Mouse (Mus musculus): ENCODE data around the gene Abtb1. TPM values are rescaled to one million over a fixed set of nuclear protein-coding genes. Genes with fewer than 3 reads are reported as not detected.

Abtb1 gene
- 40.7 and 42.4 TPM in 2 replicates for polyA plus RNA-seq (2014; fragmentation: Nextera tagmentation; extraction: Ambion mirVana)

DNA sequence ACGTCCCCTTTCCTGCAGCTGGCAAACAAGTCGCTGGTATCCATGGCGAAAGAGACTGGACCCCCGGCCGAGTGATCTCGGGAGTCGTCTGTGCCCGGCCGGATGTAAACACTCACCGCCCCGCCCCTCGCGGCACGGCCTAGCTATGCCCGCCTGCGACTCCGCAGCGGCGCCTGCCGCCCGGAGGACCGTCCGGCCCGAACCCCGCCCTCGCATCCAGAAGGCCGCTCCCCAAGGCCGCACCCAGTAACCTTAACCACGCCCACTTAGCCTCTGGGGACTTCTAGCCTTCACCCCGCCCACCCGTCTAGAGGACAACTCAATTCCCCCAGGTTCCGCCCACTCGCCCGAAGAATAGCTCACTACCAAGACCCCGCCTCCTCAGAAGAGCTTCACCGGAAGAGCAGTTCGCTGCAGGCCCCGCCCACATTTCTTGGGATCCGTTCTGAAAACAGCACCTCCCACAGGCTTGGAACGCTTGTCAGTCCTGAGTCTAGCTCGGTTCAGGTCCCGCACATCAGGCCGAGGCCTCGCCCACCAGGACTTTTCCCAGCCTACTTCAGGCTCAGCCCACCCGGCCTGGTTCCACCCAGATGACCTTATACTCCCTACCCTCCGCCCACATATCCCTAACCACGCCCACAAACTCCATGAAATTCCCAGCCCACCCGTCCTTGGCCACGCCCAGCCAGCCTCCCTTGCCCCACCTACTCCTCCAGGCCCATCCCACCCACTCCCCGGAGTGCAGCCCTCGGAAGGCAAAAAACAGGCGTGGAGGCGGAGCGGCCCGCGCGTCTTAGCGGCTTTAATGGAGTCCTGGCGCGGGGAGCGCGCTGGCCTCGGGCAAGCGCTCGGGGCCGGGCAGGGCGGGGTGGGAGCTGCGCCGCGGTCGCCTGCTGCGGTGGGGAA, at the start of gene Abtb1:
Gene Abtb1, minus strand, starts transcription at position 204 of the 909 bp plus-strand sequence.
- peak; percentile 94 for ATAC-seq (ENCODE audit: low read depth)
- Histone ChIP-seq H3K4me3 (ENCODE audit: low read depth, low read length) (peak within 1 kb of the TSS; percentile 69), H3K9me3 (ENCODE audit: control insufficient read depth, low read length) (no peaks in the 10 kb centered on the region), H3K4me2 (ENCODE audit: low read depth, low read length) (peak within 1 kb of the TSS; percentile 80), H3K36me3 (ENCODE audit: control insufficient read depth, insufficient read depth, low read length) (peaks cover 33% of the 10 kb centered on the region), H3K9ac (replicated peaks; ENCODE audit: low read depth, low read length) (peak within 1 kb of the TSS; percentile 82), H3K4me1 (ENCODE audit: control insufficient read depth, insufficient read depth, low read length) (peaks cover 17% of the 10 kb centered on the region), H3K27ac (ENCODE audit: low read depth, low read length) (peak within 1 kb of the TSS; percentile 83), H3K27me3 (ENCODE audit: control insufficient read depth, insufficient read depth, low read length) (no peaks in the 10 kb centered on the region)
- under 1% methylated on average over 66 of the region's 72 CpGs for whole genome bisulfite sequencing

DNA sequence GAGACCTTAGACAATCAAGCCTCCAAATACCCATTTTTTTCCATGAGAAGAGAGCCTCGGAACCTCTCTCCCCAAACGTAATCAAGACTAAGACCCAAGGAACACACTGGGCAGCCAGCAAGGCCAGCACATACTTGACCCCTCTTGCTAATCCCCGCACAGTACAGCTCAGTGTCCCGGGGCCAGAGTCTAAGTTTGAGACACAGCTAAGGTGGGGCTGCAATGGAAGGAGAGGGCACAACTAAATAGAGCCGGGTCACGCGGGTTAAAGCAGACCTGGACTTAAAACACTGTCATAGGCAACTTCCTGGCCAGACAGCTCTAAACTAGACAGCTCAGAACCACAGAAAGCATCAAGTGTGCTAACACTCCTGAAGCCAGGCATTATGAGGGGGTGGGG, 49.0 kb upstream of the Abtb1 start:
- Histone ChIP-seq H3K9me3 (ENCODE audit: control insufficient read depth, low read length) (no peaks in the 10 kb centered on the region), H3K9ac (replicated peaks; ENCODE audit: low read depth, low read length) (no peak overlapping the region), H3K27ac (ENCODE audit: low read depth, low read length) (no peak overlapping the region), H3K4me3 (ENCODE audit: low read depth, low read length) (no peak overlapping the region), H3K36me3 (ENCODE audit: control insufficient read depth, insufficient read depth, low read length) (peaks cover 18% of the 10 kb centered on the region; the same call in 1 of the 2 replicates), H3K4me2 (ENCODE audit: low read depth, low read length) (no peak overlapping the region), H3K27me3 (ENCODE audit: control insufficient read depth, insufficient read depth, low read length) (no peaks in the 10 kb centered on the region), H3K4me1 (ENCODE audit: control insufficient read depth, insufficient read depth, low read length) (no peaks in the 10 kb centered on the region)
- no peak for ATAC-seq (ENCODE audit: low read depth)
- WGBS: 96% methylated on average over 7 of the region's 7 CpGs

DNA sequence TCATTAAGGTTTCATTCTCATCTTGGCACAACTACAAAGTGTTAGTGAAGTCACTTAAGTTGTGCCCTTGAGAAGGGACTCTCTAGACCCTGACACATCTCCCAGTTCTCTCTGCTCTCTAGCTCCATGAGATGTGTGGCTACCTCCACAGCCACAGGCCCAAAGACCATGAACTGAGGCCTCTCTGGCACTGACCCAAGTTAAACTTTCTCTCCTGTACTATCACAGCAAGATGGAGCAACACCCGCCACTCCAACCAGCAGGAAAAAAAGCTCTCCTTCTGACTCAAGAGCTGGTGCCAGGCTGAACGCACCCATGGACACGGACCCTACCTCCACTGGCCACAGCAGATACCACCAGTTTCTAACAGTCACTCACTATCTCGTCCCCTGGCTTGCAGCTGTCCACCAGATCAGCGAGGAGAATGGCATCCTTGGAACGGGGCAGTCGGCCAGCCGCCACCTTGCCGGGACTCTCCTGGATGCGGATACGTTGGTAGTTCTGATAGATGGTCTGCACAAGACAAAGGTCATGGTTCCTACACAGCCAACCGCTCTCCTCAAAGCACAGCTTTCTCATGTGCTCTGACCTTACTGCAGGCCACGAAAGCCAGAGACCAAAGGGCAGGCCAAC, 47.7 kb upstream of the Abtb1 start:
- WGBS: 91% methylated on average over 13 of the region's 13 CpGs
- H3K4me1 ChIP-seq (ENCODE audit: control insufficient read depth, insufficient read depth, low read length): no peaks in the 10 kb centered on the region
- ATAC-seq (ENCODE audit: low read depth): no peak
- H3K27me3 ChIP-seq (ENCODE audit: control insufficient read depth, insufficient read depth, low read length): no peaks in the 10 kb centered on the region
- peaks cover 18% of the 10 kb centered on the region; the same call in 1 of the 2 replicates for H3K36me3 ChIP-seq (ENCODE audit: control insufficient read depth, insufficient read depth, low read length)
- no peak overlapping the region for H3K27ac ChIP-seq (ENCODE audit: low read depth, low read length)
- no peak overlapping the region for H3K9ac ChIP-seq (replicated peaks; ENCODE audit: low read depth, low read length)
- H3K9me3 ChIP-seq (ENCODE audit: control insufficient read depth, low read length): no peaks in the 10 kb centered on the region
- no peak overlapping the region for H3K4me3 ChIP-seq (ENCODE audit: low read depth, low read length)
- no peak overlapping the region for H3K4me2 ChIP-seq (ENCODE audit: low read depth, low read length)

DNA sequence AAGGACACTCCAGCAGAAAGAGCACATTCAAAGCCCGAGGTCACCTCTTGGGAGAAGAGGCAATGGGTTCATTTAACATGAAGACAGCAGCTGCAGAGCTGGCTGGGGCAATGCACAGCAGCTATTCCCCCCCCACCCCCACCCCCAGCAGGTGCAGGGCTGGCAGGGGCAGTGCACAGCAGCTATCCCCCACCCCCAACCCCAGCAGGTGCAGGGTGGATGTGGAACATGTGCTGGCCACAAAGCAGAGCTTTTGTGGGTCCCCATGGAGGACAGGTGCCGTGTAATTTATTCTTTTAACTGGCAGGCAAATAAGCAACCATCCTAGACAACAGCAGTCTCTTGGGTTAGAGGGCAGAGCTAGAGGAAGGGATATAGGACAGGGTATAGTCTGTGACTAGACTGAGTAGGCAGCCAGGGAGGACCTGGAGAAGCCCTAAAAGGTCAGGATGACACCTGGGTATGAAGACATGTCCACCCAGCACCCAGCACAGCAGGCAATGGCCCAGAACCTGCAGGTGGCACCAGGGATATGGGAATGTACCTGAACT, 44.7 kb upstream of the Abtb1 start:
- Histone ChIP-seq H3K27me3 (ENCODE audit: control insufficient read depth, insufficient read depth, low read length) (no peaks in the 10 kb centered on the region), H3K27ac (ENCODE audit: low read depth, low read length) (no peak overlapping the region), H3K9me3 (ENCODE audit: control insufficient read depth, low read length) (no peaks in the 10 kb centered on the region), H3K36me3 (ENCODE audit: control insufficient read depth, insufficient read depth, low read length) (peaks cover 17% of the 10 kb centered on the region; the same call in 1 of the 2 replicates), H3K4me3 (ENCODE audit: low read depth, low read length) (no peak overlapping the region), H3K9ac (replicated peaks; ENCODE audit: low read depth, low read length) (no peak overlapping the region), H3K4me1 (ENCODE audit: control insufficient read depth, insufficient read depth, low read length) (no peaks in the 10 kb centered on the region), H3K4me2 (ENCODE audit: low read depth, low read length) (no peak overlapping the region)
- WGBS: 16% methylated on average over 2 of the region's 2 CpGs
- peak; percentile 75 for ATAC-seq (ENCODE audit: low read depth)

DNA sequence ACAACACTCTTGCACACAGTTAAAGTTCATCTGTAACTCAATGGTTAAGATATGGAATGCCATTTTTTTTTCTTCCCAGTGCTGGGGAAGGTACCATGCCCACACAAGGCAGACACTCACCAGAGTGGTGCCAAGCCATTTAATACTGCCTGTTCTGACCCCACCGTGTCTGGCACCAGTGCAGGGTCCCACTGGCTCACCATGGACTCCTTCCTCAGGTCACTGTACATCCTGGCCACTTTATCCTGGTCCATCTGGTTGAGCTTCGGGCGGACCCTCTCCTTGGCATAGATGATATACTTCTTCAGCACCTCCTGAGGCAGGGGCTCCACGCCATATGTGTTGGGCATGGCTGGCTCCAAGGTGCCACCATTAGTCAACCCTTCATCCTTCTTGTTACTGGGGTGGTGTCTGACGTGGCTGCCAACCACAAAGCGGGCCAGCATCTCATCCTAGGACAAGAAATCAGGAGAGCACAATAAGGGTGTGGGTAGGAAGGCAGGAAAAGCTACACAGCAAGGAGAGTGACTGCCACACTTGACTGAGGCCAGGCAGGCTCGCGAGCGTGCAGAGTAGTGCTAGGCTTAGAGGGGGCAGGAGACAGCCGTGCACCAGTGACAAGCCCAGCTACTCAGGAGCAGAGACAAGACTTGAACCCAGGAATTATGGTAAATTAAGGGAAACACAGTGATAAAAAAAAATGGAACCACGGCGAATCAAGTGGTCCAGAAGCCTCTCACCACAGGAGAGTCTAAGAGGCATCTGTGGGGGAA, 44.0 kb upstream of the Abtb1 start:
- Histone ChIP-seq H3K27me3 (ENCODE audit: control insufficient read depth, insufficient read depth, low read length) (no peaks in the 10 kb centered on the region), H3K36me3 (ENCODE audit: control insufficient read depth, insufficient read depth, low read length) (peaks cover 17% of the 10 kb centered on the region; the same call in 1 of the 2 replicates), H3K4me2 (ENCODE audit: low read depth, low read length) (no peak overlapping the region), H3K4me1 (ENCODE audit: control insufficient read depth, insufficient read depth, low read length) (no peaks in the 10 kb centered on the region), H3K9me3 (ENCODE audit: control insufficient read depth, low read length) (no peaks in the 10 kb centered on the region), H3K9ac (replicated peaks; ENCODE audit: low read depth, low read length) (no peak overlapping the region), H3K4me3 (ENCODE audit: low read depth, low read length) (no peak overlapping the region), H3K27ac (ENCODE audit: low read depth, low read length) (no peak overlapping the region)
- 71% methylated on average over 12 of the region's 12 CpGs for WGBS
- no peak for ATAC-seq (ENCODE audit: low read depth)

DNA sequence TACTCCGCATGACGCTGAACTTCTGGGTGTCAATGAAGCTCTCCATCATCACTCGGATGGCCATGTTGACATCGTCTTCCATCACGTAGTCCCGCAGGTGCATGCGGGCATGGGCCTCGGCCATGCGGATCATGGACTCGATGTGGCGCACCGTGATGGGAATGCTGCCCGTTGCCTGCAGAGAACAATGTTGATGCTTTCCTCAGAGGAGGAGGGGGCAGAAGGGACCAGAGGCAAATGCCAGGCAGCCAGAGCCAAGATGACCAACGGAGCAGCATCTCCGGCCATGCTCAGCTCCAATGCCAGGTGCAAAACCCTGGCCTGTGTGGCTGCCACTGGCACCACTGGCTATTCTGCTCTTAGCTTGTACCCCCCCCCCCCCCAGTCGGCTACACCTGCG, 42.9 kb upstream of the Abtb1 start:
- H3K36me3 ChIP-seq (ENCODE audit: control insufficient read depth, insufficient read depth, low read length): peaks cover 17% of the 10 kb centered on the region; the same call in 1 of the 2 replicates
- WGBS: 97% methylated on average over 17 of the region's 17 CpGs
- no peak overlapping the region for H3K9ac ChIP-seq (replicated peaks; ENCODE audit: low read depth, low read length)
- H3K4me3 ChIP-seq (ENCODE audit: low read depth, low read length): no peak overlapping the region
- no peak for ATAC-seq (ENCODE audit: low read depth)
- no peaks in the 10 kb centered on the region for H3K9me3 ChIP-seq (ENCODE audit: control insufficient read depth, low read length)
- H3K4me1 ChIP-seq (ENCODE audit: control insufficient read depth, insufficient read depth, low read length): no peaks in the 10 kb centered on the region
- no peak overlapping the region for H3K4me2 ChIP-seq (ENCODE audit: low read depth, low read length)
- no peak overlapping the region for H3K27ac ChIP-seq (ENCODE audit: low read depth, low read length)
- H3K27me3 ChIP-seq (ENCODE audit: control insufficient read depth, insufficient read depth, low read length): no peaks in the 10 kb centered on the region

DNA sequence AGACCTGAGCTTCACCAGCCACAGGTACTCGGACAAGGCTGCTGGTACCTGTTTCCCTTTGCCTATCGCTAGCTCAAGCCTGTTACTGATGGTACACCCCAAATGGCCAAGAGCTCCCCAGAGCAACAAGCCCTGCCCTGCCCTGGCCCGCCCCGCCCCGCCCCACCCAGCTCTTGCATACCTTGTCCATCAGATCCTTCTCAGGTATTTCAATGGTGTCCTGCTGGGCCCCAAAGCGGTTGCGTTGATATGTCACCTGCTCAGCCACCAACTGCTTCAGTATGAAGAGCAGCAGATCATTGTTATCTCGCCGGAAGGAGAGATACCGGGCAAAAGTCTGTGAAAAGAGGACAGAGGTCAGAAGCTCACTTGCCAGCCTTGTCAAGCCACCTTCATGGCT, 42.4 kb upstream of the Abtb1 start:
- ATAC-seq (ENCODE audit: low read depth): no peak
- H3K4me2 ChIP-seq (ENCODE audit: low read depth, low read length): no peak overlapping the region
- WGBS: 98% methylated on average over 10 of the region's 10 CpGs
- peaks cover 15% of the 10 kb centered on the region; the same call in 1 of the 2 replicates for H3K36me3 ChIP-seq (ENCODE audit: control insufficient read depth, insufficient read depth, low read length)
- H3K9me3 ChIP-seq (ENCODE audit: control insufficient read depth, low read length): no peaks in the 10 kb centered on the region
- H3K4me1 ChIP-seq (ENCODE audit: control insufficient read depth, insufficient read depth, low read length): no peaks in the 10 kb centered on the region
- H3K4me3 ChIP-seq (ENCODE audit: low read depth, low read length): no peak overlapping the region
- no peaks in the 10 kb centered on the region for H3K27me3 ChIP-seq (ENCODE audit: control insufficient read depth, insufficient read depth, low read length)
- H3K27ac ChIP-seq (ENCODE audit: low read depth, low read length): no peak overlapping the region
- H3K9ac ChIP-seq (replicated peaks; ENCODE audit: low read depth, low read length): no peak overlapping the region

DNA sequence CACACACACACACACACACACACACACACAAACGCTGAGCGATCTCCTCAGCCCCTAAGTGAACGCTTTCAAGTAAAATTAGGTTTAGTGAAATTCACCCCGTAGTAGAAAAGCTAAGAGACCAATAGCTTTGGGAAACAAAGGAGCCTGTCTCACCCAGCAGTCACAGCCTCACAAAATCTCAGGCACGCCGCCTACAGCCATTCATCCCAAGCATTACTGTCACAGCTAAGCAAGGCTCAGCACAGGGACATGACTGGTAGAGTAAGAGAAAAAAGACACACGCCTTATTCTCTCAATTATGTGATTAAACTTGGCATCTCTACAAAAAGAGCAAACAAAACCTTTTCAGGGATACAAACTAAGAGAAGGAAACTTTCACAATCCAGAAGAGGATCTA, 39.5 kb upstream of the Abtb1 start:
- no peak overlapping the region for H3K4me3 ChIP-seq (ENCODE audit: low read depth, low read length)
- 66% methylated on average over 7 of the region's 7 CpGs for WGBS
- no peak overlapping the region for H3K9ac ChIP-seq (replicated peaks; ENCODE audit: low read depth, low read length)
- 0 out of 2 replicates have a peak, but pooled peaks cover 5% of the 10 kb centered on the region for H3K36me3 ChIP-seq (ENCODE audit: control insufficient read depth, insufficient read depth, low read length)
- H3K27me3 ChIP-seq (ENCODE audit: control insufficient read depth, insufficient read depth, low read length): no peaks in the 10 kb centered on the region
- H3K4me2 ChIP-seq (ENCODE audit: low read depth, low read length): no peak overlapping the region
- H3K4me1 ChIP-seq (ENCODE audit: control insufficient read depth, insufficient read depth, low read length): no peaks in the 10 kb centered on the region
- ATAC-seq (ENCODE audit: low read depth): no peak
- H3K9me3 ChIP-seq (ENCODE audit: control insufficient read depth, low read length): no peaks in the 10 kb centered on the region
- H3K27ac ChIP-seq (ENCODE audit: low read depth, low read length): no peak overlapping the region

All from neural tube, embryonic 14.5 days (tissue).